Mouse (Mus musculus): Measurements from ENCODE around the gene Taok3. TPM values are rescaled to one million over a fixed set of nuclear protein-coding genes. Genes with fewer than 3 reads are reported as not detected.

The Taok3 gene
- polyA plus RNA-seq, 2 experiments: 17.1 to 43.3 TPM

GRCm38 (mm10) chr5:117120489-117121466 is 849 bp downstream of the Taok3 start:
- TF ChIP-seq CTCF (IDR thresholded peaks at IDR 0.05; ENCODE audit: low read depth): no peak; the same call in 1 of the 2 replicates
- no peak for TF ChIP-seq EP300 (IDR thresholded peaks at IDR 0.05; ENCODE audit: low read depth)

GRCm38 (mm10) chr5:117121657-117122056 is 1.7 kb downstream of the Taok3 start:
- peak overlapping the region; percentile 98 for H3K4me2 ChIP-seq (ENCODE audit: low read depth)
- H3K4me1 ChIP-seq (replicated peaks; ENCODE audit: control insufficient read depth in 2 of 2, insufficient read depth in 2 of 2, low read length in 1 of 2): peaks cover 34 to 44% of the 10 kb centered on the region in 2 experiments
- H3K27ac ChIP-seq: peak overlapping the region; percentile 56; the same call in 1 of the 2 replicates
- DNase-seq (ENCODE audit: low read depth in 3 of 3, low spot score in 3 of 3) (no peak), ATAC-seq (ENCODE audit: insufficient read depth) (no peak)
- TF ChIP-seq EP300 (IDR thresholded peaks at IDR 0.05; ENCODE audit: low read depth): no peak
- TF ChIP-seq CTCF (IDR thresholded peaks at IDR 0.05; ENCODE audit: low read depth): no peak
- 12% methylated on average over 2 of the region's 2 CpGs for whole genome bisulfite sequencing (ENCODE audit: insufficient replicate concordance)
- H3K27me3 ChIP-seq (ENCODE audit: control insufficient read depth, insufficient read depth, low read length): no peaks in the 10 kb centered on the region
- H3K36me3 ChIP-seq (replicated peaks; ENCODE audit: control insufficient read depth, insufficient read depth, low read depth): no peaks in the 10 kb centered on the region
- H3K9me3 ChIP-seq (ENCODE audit: control insufficient read depth, low read length): no peaks in the 10 kb centered on the region; the same call in 1 of the 2 replicates
- peak overlapping the region; percentile 94 for H3K9ac ChIP-seq (replicated peaks)
- H3K4me3 ChIP-seq (ENCODE audit: insufficient read depth in 1 of 2, low read depth in 2 of 2, low read length in 2 of 2): peak overlapping the region; percentile 86 to 92

More at GRCm38 (mm10) chr5:117120489-117121466, 849 bp downstream of the Taok3 start:
- no peak for ATAC-seq (ENCODE audit: insufficient read depth)
- Histone ChIP-seq H3K4me2 (ENCODE audit: low read depth) (peak overlapping the region; percentile 98), H3K36me3 (replicated peaks; ENCODE audit: control insufficient read depth, insufficient read depth, low read depth) (no peaks in the 10 kb centered on the region), H3K27ac (peak overlapping the region; percentile 56), H3K9ac (replicated peaks) (peak overlapping the region; percentile 94), H3K4me1 (replicated peaks; ENCODE audit: control insufficient read depth in 2 of 2, insufficient read depth in 2 of 2, low read length in 1 of 2) (peaks cover 38 to 46% of the 10 kb centered on the region in 2 experiments), H3K4me3 (ENCODE audit: insufficient read depth in 1 of 2, low read depth in 2 of 2, low read length in 2 of 2) (peak overlapping the region; percentile 86 to 92), H3K9me3 (ENCODE audit: control insufficient read depth, low read length) (no peaks in the 10 kb centered on the region; the same call in 1 of the 2 replicates), H3K27me3 (ENCODE audit: control insufficient read depth, insufficient read depth, low read length) (no peaks in the 10 kb centered on the region)
- WGBS (ENCODE audit: insufficient replicate concordance): 3% methylated on average over 40 of the region's 40 CpGs
- DNase-seq (ENCODE audit: low read depth in 3 of 3, low spot score in 3 of 3): no peak

GRCm38 (mm10) chr5:117123102-117123501 is 3.2 kb downstream of the Taok3 start:
- Histone ChIP-seq H3K4me1 (replicated peaks; ENCODE audit: control insufficient read depth in 2 of 2, insufficient read depth in 2 of 2, low read length in 1 of 2) (peaks cover 34 to 44% of the 10 kb centered on the region in 2 experiments), H3K36me3 (replicated peaks; ENCODE audit: control insufficient read depth, insufficient read depth, low read depth) (no peaks in the 10 kb centered on the region), H3K27me3 (ENCODE audit: control insufficient read depth, insufficient read depth, low read length) (no peaks in the 10 kb centered on the region), H3K4me2 (ENCODE audit: low read depth) (no peak overlapping the region), H3K9ac (replicated peaks) (no peak overlapping the region), H3K27ac (no peak overlapping the region), H3K4me3 (ENCODE audit: insufficient read depth in 1 of 2, low read depth in 2 of 2, low read length in 2 of 2) (no peak overlapping the region), H3K9me3 (ENCODE audit: control insufficient read depth, low read length) (no peaks in the 10 kb centered on the region; the same call in 1 of the 2 replicates)
- TF ChIP-seq EP300 (IDR thresholded peaks at IDR 0.05; ENCODE audit: low read depth) (no peak), CTCF (IDR thresholded peaks at IDR 0.05; ENCODE audit: low read depth) (no peak)
- no peak for ATAC-seq (ENCODE audit: insufficient read depth)
- WGBS (ENCODE audit: insufficient replicate concordance): 62% methylated on average over 6 of the region's 6 CpGs
- DNase-seq (ENCODE audit: low read depth in 3 of 3, low spot score in 3 of 3): no peak

GRCm38 (mm10) chr5:117123840-117124239 is 3.9 kb downstream of the Taok3 start:
- H3K4me3 ChIP-seq (ENCODE audit: insufficient read depth in 1 of 2, low read depth in 2 of 2, low read length in 2 of 2): no peak overlapping the region
- no peaks in the 10 kb centered on the region for H3K27me3 ChIP-seq (ENCODE audit: control insufficient read depth, insufficient read depth, low read length)
- peaks cover 27 to 38% of the 10 kb centered on the region in 2 experiments for H3K4me1 ChIP-seq (replicated peaks; ENCODE audit: control insufficient read depth in 2 of 2, insufficient read depth in 2 of 2, low read length in 1 of 2)
- H3K4me2 ChIP-seq (ENCODE audit: low read depth): no peak overlapping the region
- H3K9me3 ChIP-seq (ENCODE audit: control insufficient read depth, low read length): no peaks in the 10 kb centered on the region; the same call in 1 of the 2 replicates
- no peak for TF ChIP-seq CTCF (IDR thresholded peaks at IDR 0.05; ENCODE audit: low read depth)
- no peak for TF ChIP-seq EP300 (IDR thresholded peaks at IDR 0.05; ENCODE audit: low read depth)
- H3K9ac ChIP-seq (replicated peaks): no peak overlapping the region
- no peaks in the 10 kb centered on the region for H3K36me3 ChIP-seq (replicated peaks; ENCODE audit: control insufficient read depth, insufficient read depth, low read depth)
- no peak overlapping the region for H3K27ac ChIP-seq
- DNase-seq (ENCODE audit: low read depth in 3 of 3, low spot score in 3 of 3) (no peak), ATAC-seq (ENCODE audit: insufficient read depth) (no peak)
- 70% methylated on average over 4 of the region's 4 CpGs for WGBS (ENCODE audit: insufficient replicate concordance)
